Mouse (Mus musculus) kidney, postnatal 0 days (tissue): ENCODE measurements at regions not wholly inside any gene's neighbourhood (a gene's known extent, or its start where the extent isn't known, plus 50 kb on each side); places are given as distances from the start of the nearest gene placed in this dataset.
A peak's percentile ranks its signal among the peaks of the same experiment; 100 is the strongest.

Experiments
- ATAC-seq: fragments of 200-750 bp; cut with Nextera tagmentation; replicated peaks from 2 replicates; pipeline ENCODE4 v1.8.0; 2017; ENCODE audit warnings: low read depth, moderate number of reproducible peaks, moderate TSS enrichment, moderate library complexity; ENCODE audit not compliant: low FRiP score
- DNase-seq: peaks from one replicate; pipeline ENCODE4 v3.0.0-alpha.2; 2016; ENCODE audit warnings: low spot score
- H3K27ac ChIP-seq: fragments of 300-500 bp; sonication (generic); 2 replicates; pipeline ENCODE4 v1.5.1; 2014; ENCODE audit warnings: mild to moderate bottlenecking
- H3K27me3 ChIP-seq: fragments of 300-500 bp; sonication (generic); 2 replicates; pipeline ENCODE4 v1.6.1; 2014; ENCODE audit warnings: low read length, mixed read lengths; ENCODE audit not compliant: insufficient read depth
- H3K36me3 ChIP-seq: fragments of 300-500 bp; sonication (generic); 2 replicates; pipeline ENCODE4 v1.6.1; 2014; ENCODE audit warnings: low read length, mixed read lengths; ENCODE audit not compliant: insufficient read depth
- H3K4me1 ChIP-seq: fragments of 300-500 bp; sonication (generic); replicated peaks from 2 replicates; pipeline ENCODE4 v1.6.1; 2014; ENCODE audit warnings: antibody characterized with exemption, low read length, mixed read lengths; ENCODE audit not compliant: insufficient read depth
- H3K4me2 ChIP-seq: fragments of 300-500 bp; sonication (generic); 2 replicates; pipeline ENCODE4 v1.6.1; 2014; ENCODE audit warnings: mild to moderate bottlenecking, low read length, moderate library complexity, mixed read lengths
- H3K4me3 ChIP-seq: fragments of 300-500 bp; sonication (generic); replicated peaks from 2 replicates; pipeline ENCODE4 v1.5.1; 2014; ENCODE audit warnings: low read depth, low read length
- H3K9ac ChIP-seq: fragments of 300-500 bp; sonication (generic); 2 replicates; pipeline ENCODE4 v1.6.1; 2014; ENCODE audit warnings: low read depth, low read length
- H3K9me3 ChIP-seq: fragments of 300-500 bp; sonication (generic); replicated peaks from 2 replicates; pipeline ENCODE4 v1.6.1; 2016; ENCODE audit warnings: low read length, inconsistent platforms, mixed read lengths
- CTCF ChIP-seq: IDR thresholded peaks from 2 replicates; pipeline ENCODE4 v1.5.1; 2016; ENCODE audit warnings: antibody characterized with exemption, low read depth, mild to moderate bottlenecking, moderate library complexity
- WGBS: fragments of 180-500 bp; shearing (Covaris S2); extraction: QIAGEN DNeasy Blood & Tissue Kit; methylation state at CpG from one replicate; pipeline ENCODE4 v1.1.7; 2014; 5-methylcytosine and 5-hydroxymethylcytosine counted together

GRCm38 (mm10) chr2:12001938-12002899 lies 224.5 kb downstream of the Ankrd16 start:
- peak; percentile 57 for ATAC-seq
- 23% methylated on average over 24 of the region's 24 CpGs for WGBS

GRCm38 (mm10) chr2:12004330-12004729 lies 226.7 kb downstream of the Ankrd16 start:
- peak; percentile 50; the same call in 1 of the 2 replicates for ATAC-seq
- DNase-seq: peak; percentile 67
- no peak overlapping the region for H3K27ac ChIP-seq

More at GRCm38 (mm10) chr2:12001938-12002899, 224.5 kb downstream of the Ankrd16 start:
- no peak overlapping the region for H3K4me3 ChIP-seq
- peak; percentile 90 for DNase-seq
- H3K27me3 ChIP-seq: no peaks in the 10 kb centered on the region
- no peaks in the 10 kb centered on the region for H3K36me3 ChIP-seq
- peak; percentile 92 for TF ChIP-seq CTCF
- no peaks in the 10 kb centered on the region for H3K9me3 ChIP-seq
- H3K9ac ChIP-seq: no peak overlapping the region
- 0 out of 2 replicates have a peak, but pooled peaks cover 7% of the 10 kb centered on the region for H3K4me1 ChIP-seq
- H3K4me2 ChIP-seq: no peak overlapping the region
- H3K27ac ChIP-seq: no peak overlapping the region

GRCm38 (mm10) chr2:12007201-12007600 lies 229.5 kb downstream of the Ankrd16 start:
- no peak for ATAC-seq
- H3K4me2 ChIP-seq: no peak overlapping the region
- H3K27ac ChIP-seq: no peak overlapping the region
- DNase-seq: no peak
- TF ChIP-seq CTCF: no peak
- WGBS: 88% methylated on average over 4 of the region's 4 CpGs
- no peak overlapping the region for H3K9ac ChIP-seq
- no peaks in the 10 kb centered on the region for H3K27me3 ChIP-seq
- H3K4me3 ChIP-seq: no peak overlapping the region
- no peaks in the 10 kb centered on the region for H3K36me3 ChIP-seq
- no peaks in the 10 kb centered on the region for H3K9me3 ChIP-seq
- H3K4me1 ChIP-seq: 0 out of 2 replicates have a peak, but pooled peaks cover 7% of the 10 kb centered on the region

More at GRCm38 (mm10) chr2:12004330-12004729, 226.7 kb downstream of the Ankrd16 start:
- H3K4me2 ChIP-seq: no peak overlapping the region
- TF ChIP-seq CTCF: no peak
- WGBS: 4% methylated on average over 4 of the region's 4 CpGs
- H3K4me3 ChIP-seq: no peak overlapping the region
- H3K9me3 ChIP-seq: no peaks in the 10 kb centered on the region
- no peaks in the 10 kb centered on the region for H3K27me3 ChIP-seq
- no peaks in the 10 kb centered on the region for H3K36me3 ChIP-seq
- H3K9ac ChIP-seq: no peak overlapping the region
- 0 out of 2 replicates have a peak, but pooled peaks cover 7% of the 10 kb centered on the region for H3K4me1 ChIP-seq

GRCm38 (mm10) chr2:12011441-12011840 lies 233.8 kb downstream of the Ankrd16 start:
- H3K27ac ChIP-seq: no peak overlapping the region
- H3K36me3 ChIP-seq: no peaks in the 10 kb centered on the region
- no peak for TF ChIP-seq CTCF
- no peaks in the 10 kb centered on the region for H3K9me3 ChIP-seq
- no peak overlapping the region for H3K4me3 ChIP-seq
- H3K27me3 ChIP-seq: no peaks in the 10 kb centered on the region
- no peak overlapping the region for H3K9ac ChIP-seq
- no peak overlapping the region for H3K4me2 ChIP-seq
- H3K4me1 ChIP-seq: no peaks in the 10 kb centered on the region
- WGBS: 70% methylated on average over 3 of the region's 3 CpGs
- DNase-seq (no peak), ATAC-seq (no peak)

GRCm38 (mm10) chr2:12019607-12020006 lies 241.9 kb downstream of the Ankrd16 start:
- Histone ChIP-seq H3K4me1 (peaks cover 5% of the 10 kb centered on the region; the same call in 1 of the 2 replicates), H3K27ac (peak overlapping the region; percentile 72), H3K9me3 (no peaks in the 10 kb centered on the region), H3K9ac (no peak overlapping the region), H3K36me3 (no peaks in the 10 kb centered on the region), H3K4me2 (no peak overlapping the region), H3K4me3 (no peak overlapping the region), H3K27me3 (no peaks in the 10 kb centered on the region)
- 8% methylated on average over 1 of the region's 1 CpGs for WGBS
- ATAC-seq (peak; percentile 71), DNase-seq (peak; percentile 95)
- no peak for TF ChIP-seq CTCF

GRCm38 (mm10) chr2:12023402-12024111 lies 245.9 kb downstream of the Ankrd16 start:
- DNase-seq (peak; percentile 99), ATAC-seq (peak; percentile 85)
- H3K9me3 ChIP-seq: no peaks in the 10 kb centered on the region
- no peak overlapping the region for H3K4me3 ChIP-seq
- no peaks in the 10 kb centered on the region for H3K27me3 ChIP-seq
- H3K4me1 ChIP-seq: peaks cover 5% of the 10 kb centered on the region; the same call in 1 of the 2 replicates
- H3K36me3 ChIP-seq: no peaks in the 10 kb centered on the region
- 5% methylated on average over 10 of the region's 10 CpGs for WGBS
- H3K9ac ChIP-seq: no peak overlapping the region
- TF ChIP-seq CTCF: no peak
- H3K27ac ChIP-seq: peak overlapping the region; percentile 85
- no peak overlapping the region for H3K4me2 ChIP-seq
